Mouse (Mus musculus) granulocyte monocyte progenitor cell, adult 5-6 weeks (primary cell): ENCODE data around the gene Ppp2r5b. TPM values are rescaled to one million over a fixed set of nuclear protein-coding genes. Genes with fewer than 3 reads are reported as not detected.

Experiments
- ATAC-seq: replicated peaks from 2 replicates; pipeline ENCODE4 v1.8.0; 2016; ENCODE audit warnings: mild to moderate bottlenecking, moderate TSS enrichment, inconsistent platforms; ENCODE audit not compliant: poor library complexity, severe bottlenecking
- total RNA-seq, 2 experiments: library from RNA; stranded (forward) in 1 of 2; stranded (reverse) in 1 of 2; fragments of 200-712, 200-1000 nt in 1 of 2; fragments of >200 nt in 1 of 2; fragmentation: Nextera tagmentation in 1 of 2; gene quantifications; 2 replicates each; pipeline ENCODE4 v1.2.3; 2014 to 2017

Gene Ppp2r5b
- total RNA-seq (2014; fragmentation: Nextera tagmentation) (3.0 and 3.1 TPM in 2 replicates), total RNA-seq (2017) (1.9 and 3.7 TPM in 2 replicates)

DNA sequence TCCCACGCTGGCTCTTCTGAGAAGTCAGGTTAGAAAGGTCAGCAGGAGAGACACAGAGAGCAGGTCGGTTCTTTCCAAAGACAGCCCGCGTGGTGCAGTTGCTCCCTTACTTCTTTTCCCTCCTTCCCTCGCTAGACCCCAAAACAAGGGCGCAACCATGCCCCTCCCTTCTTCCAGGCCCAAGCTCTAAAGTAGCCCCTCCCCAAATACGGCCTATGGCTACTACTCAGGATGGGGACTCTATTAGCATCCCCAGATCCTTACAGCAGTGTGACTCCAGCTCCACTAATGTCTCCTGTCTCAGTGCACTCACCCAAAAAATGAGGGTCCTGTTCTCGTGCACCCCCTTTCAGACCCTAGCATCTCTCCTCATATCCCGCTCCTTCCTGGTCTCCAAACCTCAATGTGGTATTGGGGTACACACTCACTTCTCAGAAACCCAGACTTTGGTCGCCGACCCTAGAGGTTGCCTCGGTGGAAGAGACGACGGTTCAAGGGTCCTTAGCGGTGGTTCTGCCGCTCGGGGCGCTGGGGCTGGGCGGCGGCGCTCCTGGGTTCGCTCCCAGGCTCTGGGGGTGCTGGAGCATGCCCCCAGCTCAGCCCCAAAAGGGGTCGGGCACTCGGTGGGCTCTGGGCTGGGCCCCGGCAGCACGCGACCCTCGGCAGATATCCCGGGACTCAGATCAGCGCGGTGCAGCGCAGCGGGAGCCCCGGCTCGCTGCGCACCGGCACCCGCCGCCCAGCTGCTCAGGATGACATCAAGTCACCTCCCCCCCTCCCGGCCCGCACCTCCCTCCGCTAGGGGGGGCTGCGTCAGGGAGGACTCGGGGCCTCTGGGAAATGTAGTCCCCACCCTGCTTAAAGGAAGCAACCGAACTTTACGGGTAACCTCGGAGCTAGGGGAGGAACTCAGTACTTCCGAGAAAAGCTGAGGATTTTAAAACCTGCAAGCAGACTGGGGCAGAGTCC lies at the start of gene Ppp2r5b:
Gene Ppp2r5b (minus strand): TSS at position 789 of the 969 bp plus-strand sequence.
- ATAC-seq, result peak; percentile 81

GRCm38 (mm10) chr19:6285226-6285625 lies 49.6 kb upstream of the Ppp2r5b start:
- no peak for ATAC-seq

GRCm38 (mm10) chr19:6284502-6284901 lies 48.8 kb upstream of the Ppp2r5b start:
- ATAC-seq, result no peak

- ATAC-seq, result no peak
Observed at GRCm38 (mm10) chr19:6283001-6283400, 47.3 kb upstream of the Ppp2r5b start.

DNA sequence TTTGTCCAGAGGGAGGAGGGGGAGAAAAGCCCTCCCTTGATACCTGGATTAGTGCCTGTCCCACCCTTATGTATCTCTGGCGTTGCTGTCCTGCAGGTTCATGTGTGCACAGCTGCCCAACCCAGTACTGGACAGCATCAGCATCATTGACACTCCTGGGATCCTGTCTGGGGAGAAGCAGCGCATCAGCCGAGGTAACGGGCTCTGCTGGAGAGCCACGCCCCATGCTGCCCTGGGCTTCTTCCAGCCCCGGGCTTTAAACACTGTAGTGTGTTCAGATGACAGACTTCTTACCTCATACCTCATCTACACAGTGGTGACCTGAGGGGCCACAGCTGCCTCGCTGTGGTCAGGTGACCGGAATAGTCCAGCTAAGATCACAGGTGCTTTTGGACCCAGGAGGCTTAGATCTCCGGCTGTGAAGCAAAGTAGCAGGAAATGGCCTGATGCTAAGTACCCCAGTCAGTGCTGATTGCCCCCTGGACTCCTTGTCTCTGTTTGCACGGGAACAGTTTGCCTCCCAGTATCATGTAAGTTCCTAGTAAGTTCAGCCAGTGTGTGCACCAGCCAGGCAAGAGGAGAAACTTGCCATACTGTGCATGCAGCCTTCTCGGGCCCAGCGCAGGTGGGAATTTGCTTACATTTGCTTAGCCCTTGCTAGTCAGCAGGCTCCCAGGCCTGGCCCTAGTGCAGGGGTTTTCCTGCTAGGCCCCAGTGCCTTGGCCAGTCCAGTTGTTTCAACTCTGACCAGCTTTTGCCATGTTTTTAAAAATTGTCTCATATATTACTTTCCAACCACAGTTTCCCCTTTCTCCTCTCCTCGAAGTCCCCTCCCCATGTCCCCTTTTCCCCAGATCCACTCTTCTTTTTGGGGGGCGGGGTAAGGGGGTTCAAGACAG lies 45.7 kb upstream of the Ppp2r5b start:
- no peak for ATAC-seq

DNA sequence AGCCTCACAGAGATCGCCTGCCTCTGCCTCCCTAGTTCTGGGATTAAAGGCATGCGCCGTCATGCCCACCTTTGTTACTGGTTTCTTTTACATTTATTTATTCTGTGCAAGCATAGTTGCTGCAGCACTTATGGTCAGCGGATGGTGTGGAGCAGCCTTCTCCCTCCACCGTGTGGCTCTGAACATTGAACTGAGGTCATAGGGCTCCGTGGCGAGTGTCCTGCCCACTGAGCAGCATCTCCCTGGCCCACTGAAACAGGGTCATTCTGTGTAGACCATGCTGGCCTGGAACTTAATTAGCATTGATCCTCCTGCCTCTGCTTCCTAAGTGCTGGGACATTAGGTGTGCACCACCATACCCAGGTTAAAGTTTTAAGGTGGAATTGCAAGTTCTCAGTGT lies 44.9 kb upstream of the Ppp2r5b start:
- ATAC-seq, result no peak

DNA sequence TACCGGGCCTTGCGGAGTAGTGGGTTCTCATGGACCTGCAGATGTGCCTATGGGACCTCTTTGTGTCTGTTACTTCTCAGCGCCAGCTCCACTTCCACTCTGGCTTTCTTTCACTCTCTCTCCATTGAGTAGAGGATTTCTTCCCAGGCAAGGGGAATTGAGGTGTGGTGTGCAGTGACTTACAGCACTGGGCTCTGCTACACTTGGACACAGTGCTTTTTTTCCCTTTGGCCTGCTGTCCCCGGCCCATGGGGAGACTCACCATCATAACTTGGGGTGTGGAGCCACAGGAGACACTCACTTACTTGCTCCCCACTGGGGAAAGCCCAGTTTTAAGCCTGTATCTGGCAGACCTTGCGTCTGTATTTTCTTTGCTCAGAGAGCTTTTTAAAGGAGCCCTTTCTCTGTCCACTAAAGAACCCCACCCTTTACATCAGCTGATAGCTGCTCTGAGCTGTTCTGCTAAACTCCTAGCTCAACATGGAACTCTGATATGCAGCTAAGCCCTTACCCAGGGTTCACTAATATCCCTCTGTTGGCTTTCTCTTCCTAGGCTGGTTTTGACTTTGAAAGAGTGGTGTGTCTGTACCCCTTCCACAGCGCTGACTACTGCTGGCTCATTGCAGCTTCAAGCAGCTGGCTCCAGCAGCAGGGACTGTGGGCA lies 43.9 kb upstream of the Ppp2r5b start:
- no peak for ATAC-seq

GRCm38 (mm10) chr19:6278439-6279073 lies 42.9 kb upstream of the Ppp2r5b start:
- ATAC-seq, result no peak

- peak; percentile 52 for ATAC-seq
Observed at GRCm38 (mm10) chr19:6277661-6278438, 42.2 kb upstream of the Ppp2r5b start.

DNA sequence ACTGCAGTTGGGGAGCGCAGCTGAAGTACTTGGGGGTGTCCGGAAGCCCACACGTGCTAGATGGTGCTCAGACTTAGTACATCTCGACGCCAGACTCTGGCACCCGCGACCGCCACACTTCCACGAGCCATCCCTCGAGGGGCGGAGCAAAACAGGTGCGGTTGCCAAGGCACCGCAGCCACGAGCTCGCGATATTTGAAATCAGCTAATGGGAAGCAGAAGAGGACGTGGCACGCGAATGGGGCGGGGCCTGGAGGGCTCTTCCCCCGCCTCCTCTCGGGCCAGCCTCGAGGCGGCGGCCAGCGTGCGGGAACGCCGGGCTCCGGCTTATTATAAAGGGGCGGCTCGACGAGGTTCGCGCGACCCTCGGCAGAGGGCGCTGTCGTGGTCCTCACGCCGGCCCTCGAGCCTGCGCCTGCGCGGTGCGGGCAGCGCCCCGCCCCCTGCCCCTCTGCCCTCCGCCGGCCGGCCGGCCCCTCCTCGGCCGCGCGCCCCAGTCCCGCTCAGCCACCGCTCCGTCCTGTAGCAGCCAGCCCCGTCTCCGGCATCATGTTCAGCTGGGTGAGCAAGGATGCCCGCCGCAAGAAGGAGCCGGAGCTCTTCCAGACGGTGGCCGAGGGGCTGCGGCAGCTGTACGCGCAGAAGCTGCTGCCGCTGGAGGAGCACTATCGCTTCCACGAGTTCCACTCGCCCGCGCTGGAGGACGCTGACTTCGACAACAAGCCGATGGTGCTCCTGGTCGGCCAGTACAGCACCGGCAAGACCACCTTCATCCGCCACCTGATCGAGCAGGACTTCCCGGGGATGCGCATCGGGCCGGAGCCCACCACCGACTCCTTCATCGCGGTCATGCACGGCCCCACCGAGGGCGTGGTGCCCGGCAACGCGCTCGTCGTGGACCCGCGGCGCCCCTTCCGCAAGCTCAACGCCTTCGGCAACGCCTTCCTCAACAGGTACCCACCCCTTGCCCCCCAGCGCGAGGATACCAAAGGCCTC lies 41.1 kb upstream of the Ppp2r5b start, which contains the start of gene Ehd1:
Gene Ehd1 (plus strand): TSS at position 300 of the 996 bp plus-strand sequence.
- ATAC-seq, result peak; percentile 76

GRCm38 (mm10) chr19:6275740-6276389 lies 40.2 kb upstream of the Ppp2r5b start:
- ATAC-seq, result peak; percentile 48

- ATAC-seq, result no peak
Observed at GRCm38 (mm10) chr19:6273998-6274608, 38.4 kb upstream of the Ppp2r5b start.

DNA sequence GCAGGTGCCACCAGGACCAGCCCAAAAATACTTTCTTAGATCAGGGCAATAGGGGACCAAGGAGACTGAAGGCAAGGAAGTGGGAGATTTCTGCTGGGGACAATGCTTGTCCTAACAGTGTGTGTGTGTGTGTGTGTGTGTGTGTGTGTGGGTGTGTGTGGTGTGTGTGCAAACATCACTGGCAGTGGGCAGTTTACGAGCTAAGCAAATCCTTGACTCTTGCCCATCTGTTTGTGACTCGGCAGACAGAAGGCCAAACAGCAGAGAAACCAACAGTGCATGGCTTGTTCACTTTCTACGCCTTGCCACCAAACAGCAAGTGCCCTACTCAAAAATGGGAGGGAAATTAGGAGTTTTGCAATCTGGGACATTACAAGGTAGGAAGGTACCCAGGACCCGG lies 37.9 kb upstream of the Ppp2r5b start:
- no peak for ATAC-seq

DNA sequence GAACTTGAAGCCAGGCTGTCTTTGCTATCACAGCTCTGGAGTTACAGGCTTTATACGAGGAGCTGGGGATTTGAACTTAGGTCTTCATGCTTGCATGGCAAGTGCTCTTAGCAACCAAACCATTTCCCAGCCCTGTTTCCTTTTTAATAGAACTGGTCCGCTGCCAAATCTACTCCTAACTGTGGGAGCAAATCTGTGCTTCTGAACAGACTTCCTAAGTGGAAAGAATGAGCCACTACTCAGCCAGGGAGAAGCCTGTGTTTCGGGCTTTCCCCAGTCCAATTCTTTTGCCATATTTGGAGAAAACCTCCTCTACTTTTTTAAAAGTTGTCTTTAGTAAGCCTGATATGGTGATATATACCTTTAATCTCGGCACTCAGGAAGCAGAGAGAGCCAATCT lies 37.1 kb upstream of the Ppp2r5b start:
- ATAC-seq, result no peak

- ATAC-seq, result no peak
Observed at GRCm38 (mm10) chr19:6272053-6272452, 36.4 kb upstream of the Ppp2r5b start.

- no peak for ATAC-seq
Observed at GRCm38 (mm10) chr19:6271206-6271605, 35.5 kb upstream of the Ppp2r5b start.

DNA sequence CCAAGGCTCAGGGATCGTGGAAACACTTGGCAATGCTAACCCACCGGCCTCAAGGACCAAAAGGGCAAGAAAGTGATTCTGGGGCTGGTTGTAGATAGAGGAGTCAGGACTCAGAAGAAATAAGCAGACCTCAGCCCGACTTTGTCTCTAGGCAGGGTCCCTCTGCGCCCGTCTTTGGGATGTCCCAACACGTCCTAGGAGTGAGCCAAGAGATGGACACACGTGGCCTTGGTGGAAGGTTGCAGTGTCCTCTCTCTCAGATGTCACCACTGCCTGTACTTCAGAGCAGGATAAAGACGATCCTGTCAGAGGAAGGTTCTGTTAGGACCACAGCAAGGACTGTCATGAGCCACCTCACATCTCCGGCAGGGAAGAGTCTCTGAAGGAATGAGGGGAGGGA lies 35.0 kb upstream of the Ppp2r5b start:
- no peak for ATAC-seq
